Mouse (Mus musculus) layer of hippocampus, postnatal 10 days (tissue): ENCODE results near the gene Smarce1. TPM values are rescaled to one million over a fixed set of nuclear protein-coding genes. Genes with fewer than 3 reads are reported as not detected.

Experiments used
- DNase-seq, 2 experiments: peaks; one replicate each; pipeline ENCODE4 v3.0.0; 2021; ENCODE audit warnings: low spot score in 2 of 2
- total RNA-seq, 2 experiments: library from RNA; stranded (reverse); gene quantifications; 2 replicates each; pipeline ENCODE4 v1.2.3; 2021

Smarce1 gene
- total RNA-seq, 2 experiments from 2014 or later = 90.7 to 93.3 TPM

GRCm38 (mm10) chr11:99170547-99171267 is 60.1 kb downstream of the Smarce1 start:
- no peak for DNase-seq

DNA sequence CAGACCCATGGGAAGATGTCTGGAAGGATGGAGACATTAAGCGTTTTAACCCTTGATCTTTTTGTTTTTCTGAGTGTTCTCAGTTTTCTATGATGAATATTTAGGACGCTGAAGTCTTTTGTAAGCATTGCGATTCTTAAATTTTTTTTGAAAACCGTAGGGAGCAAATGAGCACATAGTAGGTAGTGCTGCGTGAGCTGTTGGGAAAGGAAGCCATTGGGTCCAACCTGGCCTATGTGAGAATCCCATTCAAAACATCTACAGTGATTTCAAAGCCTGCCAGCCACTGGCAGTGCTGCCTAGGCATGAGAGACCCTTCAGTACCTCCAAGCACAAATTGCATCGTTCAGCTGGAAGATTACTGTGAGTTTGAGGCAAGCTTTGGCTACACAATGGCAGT is 60.8 kb downstream of the Smarce1 start:
- no peak for DNase-seq

GRCm38 (mm10) chr11:99169438-99169837 is 61.4 kb downstream of the Smarce1 start:
- no peak for DNase-seq

GRCm38 (mm10) chr11:99168030-99168474 is 62.8 kb downstream of the Smarce1 start:
- DNase-seq = no peak

GRCm38 (mm10) chr11:99167576-99167975 is 63.2 kb downstream of the Smarce1 start:
- DNase-seq = no peak

GRCm38 (mm10) chr11:99166241-99166640 is 64.6 kb downstream of the Smarce1 start:
- DNase-seq = no peak

DNA sequence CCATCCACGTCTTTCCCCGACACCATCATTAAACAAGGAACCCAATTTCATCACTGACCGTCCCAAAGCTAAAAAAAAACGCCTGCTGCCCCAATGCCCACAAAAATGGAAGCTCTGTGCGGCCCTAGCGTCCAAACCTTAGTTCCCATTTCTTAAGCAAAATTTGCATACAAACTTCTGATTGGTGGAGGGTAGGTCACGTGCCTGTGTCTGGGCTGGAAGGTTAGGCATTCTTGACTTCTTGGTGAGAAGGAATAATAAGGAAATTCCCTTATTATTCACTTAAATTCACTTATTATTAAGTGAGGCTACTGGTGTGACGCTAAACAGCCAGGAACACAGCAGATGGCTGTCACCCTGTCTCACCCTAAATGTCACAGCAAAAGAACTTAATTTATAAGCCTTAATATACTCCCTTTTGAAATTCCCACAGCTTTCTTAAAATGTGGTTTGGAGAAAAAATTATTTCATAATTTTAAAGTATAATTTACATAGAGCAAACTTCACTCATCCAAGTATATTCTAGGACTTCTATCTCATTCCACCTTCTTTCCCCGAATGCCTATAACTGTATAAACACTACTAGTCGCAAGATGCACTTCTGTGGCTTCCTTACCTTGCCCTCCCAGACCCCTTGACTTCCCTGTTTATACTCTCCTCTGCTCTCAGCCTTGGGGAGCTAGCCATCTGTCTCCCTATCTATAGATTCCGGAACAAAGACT is 65.6 kb downstream of the Smarce1 start:
- no peak for DNase-seq

GRCm38 (mm10) chr11:99162972-99163686 is 67.7 kb downstream of the Smarce1 start:
- no peak for DNase-seq

DNA sequence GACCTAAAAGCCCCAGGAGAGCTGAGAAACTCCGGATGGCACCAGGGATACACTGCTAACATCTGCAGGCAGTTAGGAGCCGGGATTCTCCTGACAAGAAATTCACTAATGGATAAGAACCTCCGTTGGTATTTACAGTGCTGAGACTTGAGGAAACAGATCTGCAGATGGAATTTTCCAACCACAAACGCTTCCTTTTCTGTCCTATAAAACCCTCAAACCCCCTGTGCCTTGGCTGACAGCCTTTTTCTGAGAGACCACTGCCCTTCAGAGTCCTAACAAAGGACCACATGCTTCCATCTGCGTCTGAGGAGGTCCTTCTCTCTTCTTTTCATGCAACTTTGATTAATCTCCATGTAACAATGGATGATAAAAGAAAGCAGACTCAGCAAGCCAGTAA is 69.2 kb downstream of the Smarce1 start:
- DNase-seq = no peak

GRCm38 (mm10) chr11:99160228-99160627 is 70.6 kb downstream of the Smarce1 start:
- no peak for DNase-seq

Other genes with a start within 250 kb of the Smarce1 start
- gene Gjd3, start 248.0 kb downstream of the Smarce1 start, total RNA-seq = 1 to 10 TPM; 2.4 to 3.6 TPM
- 10 to 100 TPM; 16.6 to 19.1 TPM for gene Top2a, start 206.8 kb downstream of the Smarce1 start, total RNA-seq
- gene Igfbp4, start 189.8 kb downstream of the Smarce1 start, total RNA-seq = 10 to 100 TPM; 95.0 to 96.7 TPM
- under 1 TPM; 0.09 to 0.11 TPM for gene Tns4, start 141.7 kb downstream of the Smarce1 start, total RNA-seq
- gene Ccr7, start 75.9 kb downstream of the Smarce1 start, total RNA-seq = not detected
- 10 to 100 TPM; 24.0 to 25.7 TPM for gene Krt222, start 13.1 kb upstream of the Smarce1 start, total RNA-seq
- not detected for gene Krt24, start 54.2 kb upstream of the Smarce1 start, total RNA-seq
- gene Krt25, start 91.9 kb upstream of the Smarce1 start, total RNA-seq = not detected
- under 1 TPM; 0.13 to 0.23 TPM for gene Krt26, start 106.9 kb upstream of the Smarce1 start, total RNA-seq
- not detected for gene Krt27, start 120.1 kb upstream of the Smarce1 start, total RNA-seq
- under 1 TPM; 0.30 to 0.33 TPM for gene Krt28, start 143.9 kb upstream of the Smarce1 start, total RNA-seq
- gene Krt10, start 158.3 kb upstream of the Smarce1 start, total RNA-seq = 10 to 100 TPM; 14.3 to 14.8 TPM
- 1 to 10 TPM; 1.5 to 1.6 TPM for gene Krt12, start 191.2 kb upstream of the Smarce1 start, total RNA-seq
- gene Krt20, start 207.1 kb upstream of the Smarce1 start, total RNA-seq = not detected